Mouse (Mus musculus) myocyte (in vitro differentiated cells): ENCODE measurements at regions not wholly inside any gene's neighbourhood (a gene's known extent, or its start where the extent isn't known, plus 50 kb on each side); places are given as distances from the start of the nearest gene placed in this dataset.

Source experiments
- CEBPB ChIP-seq: IDR thresholded peaks from 2 replicates; pipeline ENCODE4 v1.6.1; 2011; ENCODE audit warnings: mild to moderate bottlenecking, moderate library complexity; ENCODE audit not compliant: poor library complexity, insufficient read depth, severe bottlenecking
- E2F4 ChIP-seq: IDR thresholded peaks from one replicate; pipeline ENCODE4 v1.6.1; 2011; ENCODE audit warnings: mild to moderate bottlenecking, control low read depth, moderate library complexity; ENCODE audit not compliant: insufficient read depth
- MAX ChIP-seq: IDR thresholded peaks from one replicate; pipeline ENCODE4 v1.6.1; 2011; ENCODE audit warnings: low read depth, mild to moderate bottlenecking, control low read depth
- MYOD1 ChIP-seq, 3 experiments: IDR thresholded peaks; one replicate each; pipeline ENCODE4 v1.6.1; 2011; ENCODE audit warnings: control low read depth in 2 of 3, low read depth in 2 of 3, mild to moderate bottlenecking in 2 of 3, moderate library complexity in 1 of 3; ENCODE audit not compliant: insufficient read length in 2 of 3, control insufficient read depth in 1 of 3
- MYOG ChIP-seq, 3 experiments: IDR thresholded peaks; one replicate each; pipeline ENCODE4 v1.6.1; 2011; ENCODE audit warnings: control low read depth in 2 of 3, low read depth in 2 of 3, mild to moderate bottlenecking in 2 of 3; ENCODE audit not compliant: insufficient read length in 2 of 3, control insufficient read depth in 1 of 3, insufficient read depth in 1 of 3
- POLR2A ChIP-seq: IDR thresholded peaks from one replicate; pipeline ENCODE4 v1.6.1; 2011; ENCODE audit warnings: low read depth, mild to moderate bottlenecking, control low read depth, moderate library complexity; ENCODE audit not compliant: insufficient read length
- POLR2AphosphoS2 ChIP-seq: IDR thresholded peaks from one replicate; pipeline ENCODE4 v1.6.1; 2011; ENCODE audit warnings: low read depth, control low read depth; ENCODE audit not compliant: insufficient read length
- REST ChIP-seq: IDR thresholded peaks from one replicate; pipeline ENCODE4 v1.6.1; 2011; ENCODE audit warnings: mild to moderate bottlenecking, control low read depth, moderate library complexity; ENCODE audit not compliant: insufficient read depth, insufficient read length
- TCF12 ChIP-seq: IDR thresholded peaks from one replicate; pipeline ENCODE4 v1.6.1; 2011; ENCODE audit warnings: mild to moderate bottlenecking, control low read depth; ENCODE audit not compliant: poor library complexity, insufficient read depth, severe bottlenecking
- USF1 ChIP-seq: IDR thresholded peaks from one replicate; pipeline ENCODE4 v1.6.1; 2011; ENCODE audit warnings: low read depth, mild to moderate bottlenecking, control low read depth, moderate library complexity

GRCm38 (mm10) chr12:16012081-16012480, 195.4 kb upstream of the Trib2 start:
- TF ChIP-seq REST (no peak), POLR2A (no peak), TCF12 (no peak), MYOD1 (IDR thresholded peaks at IDR 0.05; ENCODE audit: control insufficient read depth in 1 of 3, insufficient read length in 2 of 3, low read depth in 2 of 3) (no peak), MAX (no peak), POLR2AphosphoS2 (no peak), E2F4 (no peak), USF1 (no peak), CEBPB (no peak), MYOG (IDR thresholded peaks at IDR 0.05; ENCODE audit: control insufficient read depth in 1 of 3, insufficient read depth in 1 of 3, insufficient read length in 2 of 3, low read depth in 2 of 3) (no peak)
